Mouse (Mus musculus): ENCODE results near the gene Spaca6.
"Not testable (repeated sequence)": the region's sequence is repeated elsewhere in the genome, so short reads cannot be mapped to it uniquely, and the experiment has no call there.

The Spaca6 gene

GRCm38 (mm10) chr17:17844606-17845005 is 17.6 kb downstream of the Spaca6 start:
- not testable (repeated sequence) for DNase-seq (ENCODE audit: low read depth, low spot score)

- no peak for DNase-seq (ENCODE audit: low read depth, low spot score)
These were observed 18.4 kb downstream of the Spaca6 start for GRCm38 (mm10) chr17:17845187-17846027.

DNA sequence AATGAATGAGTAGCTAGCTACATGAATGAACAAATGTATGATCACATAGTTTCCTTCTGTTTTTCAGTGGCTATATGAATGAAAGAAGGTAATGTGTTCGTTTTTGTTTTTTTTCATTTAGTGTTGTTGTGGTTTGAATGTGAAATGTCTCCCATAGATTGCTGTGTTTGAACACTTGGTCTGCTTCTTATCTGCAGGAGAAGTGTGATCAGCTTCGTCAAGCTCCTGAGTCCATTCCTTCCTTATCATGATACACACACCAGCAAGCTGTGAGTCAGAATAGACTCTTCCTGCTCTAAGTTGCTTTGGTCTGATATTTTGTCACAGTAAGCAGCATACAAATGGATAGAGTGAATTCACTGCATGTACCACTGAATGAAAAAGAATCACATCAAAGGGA is 22.0 kb downstream of the Spaca6 start:
- DNase-seq (ENCODE audit: low read depth, low spot score), result no peak

- no peak for DNase-seq (ENCODE audit: low read depth, low spot score)
These were observed 23.2 kb downstream of the Spaca6 start for GRCm38 (mm10) chr17:17849906-17850712.

- no peak for DNase-seq (ENCODE audit: low read depth, low spot score)
These were observed 28.3 kb downstream of the Spaca6 start, which contains the start of gene Has1 for GRCm38 (mm10) chr17:17855064-17855838. Gene Has1, minus strand, starts transcription at chr17:17855205.

- DNase-seq (ENCODE audit: low read depth, low spot score), result no peak
These were observed 29.7 kb downstream of the Spaca6 start for GRCm38 (mm10) chr17:17856612-17857011.

DNA sequence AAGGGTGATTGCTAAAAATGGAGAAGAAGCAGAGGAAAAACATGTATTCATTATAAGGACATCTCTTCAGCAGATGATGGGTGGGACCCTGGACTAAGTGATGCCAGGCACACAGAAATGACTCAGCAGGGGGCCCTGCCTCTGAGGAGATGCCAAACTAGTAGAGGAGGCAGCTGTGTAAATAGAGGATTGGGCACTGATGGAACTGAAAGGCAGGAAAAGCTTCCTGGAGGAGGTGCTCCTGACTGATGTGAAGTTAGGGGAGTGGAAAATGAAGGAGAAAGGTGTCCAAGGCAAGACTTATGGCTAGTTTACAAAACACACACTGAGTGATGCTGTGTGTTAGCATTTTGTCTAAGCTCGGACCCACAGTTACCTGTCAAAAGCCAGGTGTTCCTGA is 30.5 kb downstream of the Spaca6 start:
- DNase-seq (ENCODE audit: low read depth, low spot score), result no peak

- no peak for DNase-seq (ENCODE audit: low read depth, low spot score)
These were observed 33.2 kb downstream of the Spaca6 start for GRCm38 (mm10) chr17:17860110-17860509.

- DNase-seq (ENCODE audit: low read depth, low spot score), result no peak
These were observed 35.4 kb downstream of the Spaca6 start for GRCm38 (mm10) chr17:17862360-17862759.

GRCm38 (mm10) chr17:17865168-17865567 is 38.2 kb downstream of the Spaca6 start:
- DNase-seq (ENCODE audit: low read depth, low spot score), result no peak

- DNase-seq (ENCODE audit: low read depth, low spot score), result no peak
These were observed 40.0 kb downstream of the Spaca6 start for GRCm38 (mm10) chr17:17866801-17867469.

DNA sequence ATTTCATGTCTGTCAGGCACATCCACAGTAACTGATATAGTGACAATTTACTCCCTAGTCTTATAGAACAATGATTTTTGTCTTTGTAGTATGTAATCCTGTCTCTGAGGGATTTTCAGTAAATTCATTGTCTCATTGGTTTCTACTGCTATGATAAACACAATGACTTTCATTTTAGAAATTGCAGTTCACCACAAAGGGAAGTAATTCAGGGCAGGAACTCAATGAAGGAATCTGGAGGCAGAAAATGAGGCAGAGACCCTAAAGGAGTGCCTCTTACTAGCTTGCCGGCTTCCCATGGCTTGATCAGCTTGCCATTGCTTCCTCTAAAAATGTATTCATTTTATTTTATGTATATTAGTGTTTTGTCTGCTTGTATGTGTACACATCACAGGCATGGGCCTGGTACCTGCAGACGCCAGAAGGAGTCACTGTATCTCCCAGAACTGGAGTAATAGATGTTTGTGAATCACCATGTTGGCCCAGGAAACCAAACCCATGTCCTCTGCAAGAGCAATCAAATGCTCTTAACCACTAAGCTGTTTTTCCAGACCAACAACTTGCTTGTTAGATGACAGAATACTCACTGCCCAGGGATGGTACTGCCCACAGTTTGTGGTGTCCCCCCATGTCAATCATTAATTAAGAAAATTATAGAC is 44.1 kb downstream of the Spaca6 start:
- no peak for DNase-seq (ENCODE audit: low read depth, low spot score)

- DNase-seq (ENCODE audit: low read depth, low spot score), result no peak
These were observed 44.7 kb downstream of the Spaca6 start for GRCm38 (mm10) chr17:17871697-17872096.

DNA sequence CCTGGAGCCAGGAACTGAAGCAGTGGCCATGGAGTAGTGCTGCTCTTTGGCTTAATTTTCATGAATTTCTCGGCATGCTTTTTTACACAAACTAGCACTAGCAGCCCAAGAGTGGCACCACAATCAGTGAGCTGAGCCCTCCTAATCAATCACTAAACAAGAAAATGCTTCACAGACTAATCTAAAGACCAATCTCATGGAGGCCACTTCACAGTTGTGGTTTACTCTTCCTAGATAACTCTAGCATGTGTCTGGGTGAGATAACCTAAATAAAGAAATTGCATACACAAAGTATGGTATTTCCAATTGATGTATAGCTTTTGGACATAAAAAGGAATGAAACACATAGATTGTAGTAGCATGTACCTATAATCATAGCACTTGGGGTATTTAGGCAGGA is 52.4 kb downstream of the Spaca6 start:
- DNase-seq (ENCODE audit: low read depth, low spot score), result no peak

GRCm38 (mm10) chr17:17882672-17883071 is 55.7 kb downstream of the Spaca6 start:
- no peak for DNase-seq (ENCODE audit: low read depth, low spot score)

DNA sequence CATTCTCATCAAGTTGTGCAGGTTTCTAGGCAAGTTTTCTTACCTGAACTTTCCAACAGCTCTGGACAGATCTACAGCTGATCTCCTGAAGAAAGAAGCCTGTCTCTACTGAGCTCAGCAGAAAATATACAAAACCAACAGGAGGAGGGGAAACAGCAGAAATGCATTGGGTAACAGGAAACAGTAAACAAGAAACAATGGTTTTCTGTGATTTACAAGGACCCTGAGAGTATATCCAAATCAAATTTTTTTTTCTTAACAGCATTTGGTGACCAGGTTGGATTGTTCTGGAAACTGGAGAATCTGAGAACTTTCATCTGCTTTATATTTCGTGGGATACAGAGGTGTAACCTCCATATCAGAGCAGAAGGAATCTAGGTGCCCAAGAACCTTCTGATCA is 56.9 kb downstream of the Spaca6 start, which contains the start of gene Fpr1:
TSS of gene Fpr1 (minus strand) at position 101 of the 400 bp plus-strand sequence.
- DNase-seq (ENCODE audit: low read depth, low spot score), result no peak

GRCm38 (mm10) chr17:17887774-17888248 is 60.9 kb downstream of the Spaca6 start, which contains the start of the genes Fpr2 and Fpr3:
Gene Fpr2, plus strand, starts transcription at chr17:17887824.
Gene Fpr3, plus strand, starts transcription at chr17:17887852.
- no peak for DNase-seq (ENCODE audit: low read depth, low spot score)

DNA sequence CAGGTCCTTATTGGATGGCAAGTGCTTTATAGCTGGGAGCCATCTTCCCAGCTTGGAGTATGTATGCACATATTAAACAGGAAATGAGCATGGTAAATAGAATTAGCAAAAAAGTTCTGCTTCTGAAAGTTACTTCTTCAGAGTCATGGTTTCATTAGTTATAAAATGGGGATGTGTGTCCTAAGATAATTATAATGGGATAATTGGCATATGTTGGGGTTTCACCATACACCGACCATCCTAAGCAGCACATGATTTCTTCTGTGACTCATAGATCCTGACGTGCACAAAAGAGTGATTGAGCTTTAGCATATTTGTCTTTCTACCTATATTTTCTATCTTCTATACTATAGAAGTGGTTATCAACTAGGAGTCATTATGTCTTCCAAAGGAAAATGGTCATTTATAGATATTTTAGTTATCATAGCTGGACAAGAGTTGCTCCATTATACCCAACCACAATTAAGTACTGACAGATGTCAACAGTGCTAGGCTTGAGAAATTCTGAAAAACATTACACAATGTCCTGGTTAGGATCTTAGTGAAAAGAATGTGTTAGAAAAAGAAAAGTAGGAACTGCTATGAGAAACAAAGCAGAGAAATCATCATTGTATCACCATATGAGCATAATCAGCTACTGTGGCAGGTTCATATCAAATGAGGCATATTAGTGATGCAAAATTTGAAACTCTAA is 62.9 kb downstream of the Spaca6 start:
- no peak for DNase-seq (ENCODE audit: low read depth, low spot score)
